Mouse (Mus musculus) central nervous system, embryonic 11.5 days (tissue): ENCODE measurements around the gene Gm12845. TPM values are rescaled to one million over a fixed set of nuclear protein-coding genes. Genes with fewer than 3 reads are reported as not detected.

Experiments used
- polyA plus RNA-seq: library from polyadenylated mRNA; depleted of rRNA; stranded (reverse); fragments of >200 nt; gene quantifications from 2 replicates; pipeline ENCODE4 v1.2.3, GENCODE M21; 2012; rRNA removed

Gene Gm12845
- not detected in 2 replicates for polyA plus RNA-seq

GRCm38 (mm10) chr4:117724112-117724511, at the start of gene Gm12845:
Gm12845 (plus strand) TSS chr4:117724412.

GRCm38 (mm10) chr4:117681931-117682461, 42.2 kb upstream of the Gm12845 start, which contains the start of gene Dmap1:
Dmap1 (minus strand) TSS chr4:117682273.

DNA sequence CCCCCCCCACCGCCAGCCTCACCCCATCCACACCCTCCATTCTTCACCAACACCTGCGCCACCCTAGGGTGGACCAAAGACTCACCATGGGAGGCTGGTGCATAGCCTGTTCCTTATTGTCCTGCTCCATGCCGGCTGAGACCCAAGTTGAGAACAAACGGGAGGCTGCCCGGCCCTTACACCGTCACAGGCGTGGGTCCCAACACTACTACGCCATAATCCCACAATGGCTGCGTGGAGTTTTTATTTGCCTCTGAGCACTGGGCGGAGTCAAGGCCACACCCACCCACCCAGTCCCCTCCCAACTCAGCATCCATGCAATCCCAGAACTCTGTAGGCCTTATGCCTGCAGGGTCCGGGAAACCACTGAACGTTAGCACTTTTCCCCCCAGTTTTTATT, 41.2 kb downstream of the Gm12845 start, which contains the start of gene Klf17:
Klf17 (minus strand) TSS at position 233 of the 400 bp plus-strand sequence.

Other genes starting within 250 kb of the Gm12845 start
- gene Rnf220, start 227.4 kb upstream of the Gm12845 start, polyA plus RNA-seq: 130 and 170 TPM in 2 replicates
- 66.8 and 93.2 TPM in 2 replicates for gene Eri3, start 174.0 kb upstream of the Gm12845 start, polyA plus RNA-seq
- gene Dmap1, start 42.1 kb upstream of the Gm12845 start, polyA plus RNA-seq: 61.1 and 69.8 TPM in 2 replicates
- gene Klf17, start 41.2 kb downstream of the Gm12845 start, polyA plus RNA-seq: not detected in 2 replicates
- gene Slc6a9, start 110.1 kb downstream of the Gm12845 start, polyA plus RNA-seq: 6.8 and 20.1 TPM in 2 replicates
- gene Ccdc24, start 148.1 kb downstream of the Gm12845 start, polyA plus RNA-seq: 6.0 and 10.4 TPM in 2 replicates
- 46.8 and 71.0 TPM in 2 replicates for gene B4galt2, start 159.1 kb downstream of the Gm12845 start, polyA plus RNA-seq
- gene Atp6v0b, start 162.9 kb downstream of the Gm12845 start, polyA plus RNA-seq: 191 and 197 TPM in 2 replicates
- 19.1 and 19.3 TPM in 2 replicates for gene Dph2, start 167.6 kb downstream of the Gm12845 start, polyA plus RNA-seq
- gene Ipo13, start 190.6 kb downstream of the Gm12845 start, polyA plus RNA-seq: 65.4 and 70.2 TPM in 2 replicates
- 0.18 and 2.0 TPM in 2 replicates for gene Artn, start 205.4 kb downstream of the Gm12845 start, polyA plus RNA-seq